Mouse (Mus musculus) C2C12 (cell line): ENCODE data around the gene Plxna2.

Source experiments
- CEBPB ChIP-seq: IDR thresholded peaks from one replicate; pipeline ENCODE4 v1.6.1; 2011; ENCODE audit warnings: low read depth, mild to moderate bottlenecking, control low read depth, moderate library complexity
- CTCF ChIP-seq: IDR thresholded peaks from one replicate; pipeline ENCODE4 v1.5.1; 2011; ENCODE audit not compliant: control insufficient read depth, insufficient read depth, insufficient read length
- MAX ChIP-seq: IDR thresholded peaks from one replicate; pipeline ENCODE4 v1.6.1; 2011; ENCODE audit warnings: mild to moderate bottlenecking, control low read depth
- MYOD1 ChIP-seq: IDR thresholded peaks from one replicate; pipeline ENCODE4 v1.6.1; 2011; ENCODE audit warnings: low read depth; ENCODE audit not compliant: control insufficient read depth, insufficient read length
- MYOG ChIP-seq: IDR thresholded peaks from one replicate; pipeline ENCODE4 v1.6.1; 2011; ENCODE audit not compliant: control insufficient read depth, insufficient read length; ENCODE audit errors: extremely low read depth
- USF1 ChIP-seq: IDR thresholded peaks from one replicate; pipeline ENCODE4 v1.6.1; 2011; ENCODE audit warnings: low read depth, mild to moderate bottlenecking, control low read depth, moderate library complexity

DNA sequence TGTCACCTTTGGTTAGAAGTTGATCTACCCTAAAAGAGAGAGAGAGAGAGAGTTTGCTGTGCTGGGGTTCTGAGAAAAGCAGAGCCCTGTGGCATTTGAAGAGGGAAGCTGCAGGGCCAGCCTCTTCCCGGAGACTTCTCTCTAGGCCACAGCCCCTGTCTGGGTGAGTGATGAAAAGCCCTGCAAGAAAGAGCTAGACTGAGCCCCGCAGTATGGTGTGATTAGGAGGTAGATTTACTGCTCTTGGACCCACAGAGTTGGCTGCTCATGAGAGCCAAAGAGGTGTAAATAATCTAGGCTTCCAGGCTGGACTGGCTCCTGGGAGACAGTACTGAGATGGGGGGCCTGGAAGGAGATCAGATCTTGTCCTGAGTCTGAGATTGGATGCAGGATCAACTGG lies 94.4 kb downstream of the Plxna2 start:
- TF ChIP-seq CTCF: no peak
- no peak for TF ChIP-seq MAX
- no peak for TF ChIP-seq CEBPB
- TF ChIP-seq MYOG: no peak
- TF ChIP-seq USF1: no peak
- TF ChIP-seq MYOD1: no peak
